Mouse (Mus musculus) liver, embryonic 12.5 days (tissue): ENCODE results near the gene Arsg. TPM values are rescaled to one million over a fixed set of nuclear protein-coding genes. Genes with fewer than 3 reads are reported as not detected.

Experiments used
- ATAC-seq: fragments of 200-750 bp; cut with Nextera tagmentation; 2 replicates; pipeline ENCODE4 v1.8.0; 2017; ENCODE audit warnings: moderate number of reproducible peaks, mild to moderate bottlenecking, moderate library complexity
- H3K27ac ChIP-seq: fragments of 300-500 bp; sonication (generic); 2 replicates; pipeline ENCODE4 v1.5.1; 2016; ENCODE audit warnings: mild to moderate bottlenecking
- H3K27me3 ChIP-seq: fragments of 300-500 bp; sonication (generic); replicated peaks from 2 replicates; pipeline ENCODE4 v1.6.1; 2016; ENCODE audit warnings: mild to moderate bottlenecking, moderate library complexity
- H3K36me3 ChIP-seq: fragments of 300-500 bp; sonication (generic); 2 replicates; pipeline ENCODE4 v1.6.1; 2016; ENCODE audit warnings: mild to moderate bottlenecking, moderate library complexity
- H3K4me1 ChIP-seq: fragments of 300-500 bp; sonication (generic); 2 replicates; pipeline ENCODE4 v1.6.1; 2016
- H3K4me2 ChIP-seq: fragments of 300-500 bp; sonication (generic); 2 replicates; pipeline ENCODE4 v1.6.1; 2016; ENCODE audit warnings: mild to moderate bottlenecking, moderate library complexity
- H3K4me3 ChIP-seq: fragments of 300-500 bp; sonication (generic); 2 replicates; pipeline ENCODE4 v1.5.1; 2016; ENCODE audit warnings: mild to moderate bottlenecking, moderate library complexity
- H3K9ac ChIP-seq: fragments of 300-500 bp; sonication (generic); 2 replicates; pipeline ENCODE4 v1.6.1; 2016; ENCODE audit warnings: mild to moderate bottlenecking, moderate library complexity
- H3K9me3 ChIP-seq: fragments of 300-500 bp; sonication (generic); replicated peaks from 2 replicates; pipeline ENCODE4 v1.6.1; 2016; ENCODE audit warnings: mild to moderate bottlenecking, moderate library complexity
- WGBS: fragments of 180-500 bp; shearing (Covaris S2); methylation state at CpG from one replicate; pipeline ENCODE4 v1.1.7; 2016; ENCODE audit not compliant: insufficient replicate concordance; 5-methylcytosine and 5-hydroxymethylcytosine counted together
- polyA plus RNA-seq: library from polyadenylated mRNA; unstranded; fragments of >200 nt; fragmentation: Nextera tagmentation; extraction: Ambion mirVana; gene quantifications from 2 replicates; pipeline ENCODE4 v1.2.1, GENCODE M21; 2016

The Arsg gene
- polyA plus RNA-seq, 1 experiment from 2014 or later, result 3.7 TPM

- 0 out of 2 replicates have a peak overlapping the region, but pooled peaks have one; percentile 2 for H3K27ac ChIP-seq
- WGBS, result 72% methylated on average over 8 of the region's 8 CpGs
Observed at GRCm38 (mm10) chr11:109443468-109444263, 29.5 kb upstream of the Arsg start.

GRCm38 (mm10) chr11:109444600-109444999 lies 28.6 kb upstream of the Arsg start:
- H3K36me3 ChIP-seq, result peaks cover 14% of the 10 kb centered on the region
- no peaks in the 10 kb centered on the region for H3K9me3 ChIP-seq
- H3K27me3 ChIP-seq, result no peaks in the 10 kb centered on the region
- peaks cover 45% of the 10 kb centered on the region for H3K4me1 ChIP-seq
- 0 out of 2 replicates have a peak overlapping the region, but pooled peaks have one; percentile 51 for H3K27ac ChIP-seq
- no peak overlapping the region for H3K4me2 ChIP-seq
- peak; percentile 33; the same call in 1 of the 2 replicates for ATAC-seq
- H3K4me3 ChIP-seq, result no peak overlapping the region
- H3K9ac ChIP-seq, result 0 out of 2 replicates have a peak overlapping the region, but pooled peaks have one; percentile 22
- 48% methylated on average over 7 of the region's 7 CpGs for WGBS

More at GRCm38 (mm10) chr11:109443468-109444263, 29.5 kb upstream of the Arsg start:
- Histone ChIP-seq H3K4me2 (0 out of 2 replicates have a peak overlapping the region, but pooled peaks have one; percentile 6), H3K4me3 (no peak overlapping the region), H3K4me1 (peaks cover 48% of the 10 kb centered on the region), H3K9ac (no peak overlapping the region), H3K27me3 (no peaks in the 10 kb centered on the region), H3K9me3 (no peaks in the 10 kb centered on the region), H3K36me3 (peaks cover 4% of the 10 kb centered on the region)
- ATAC-seq, result peak; percentile 45; the same call in 1 of the 2 replicates

DNA sequence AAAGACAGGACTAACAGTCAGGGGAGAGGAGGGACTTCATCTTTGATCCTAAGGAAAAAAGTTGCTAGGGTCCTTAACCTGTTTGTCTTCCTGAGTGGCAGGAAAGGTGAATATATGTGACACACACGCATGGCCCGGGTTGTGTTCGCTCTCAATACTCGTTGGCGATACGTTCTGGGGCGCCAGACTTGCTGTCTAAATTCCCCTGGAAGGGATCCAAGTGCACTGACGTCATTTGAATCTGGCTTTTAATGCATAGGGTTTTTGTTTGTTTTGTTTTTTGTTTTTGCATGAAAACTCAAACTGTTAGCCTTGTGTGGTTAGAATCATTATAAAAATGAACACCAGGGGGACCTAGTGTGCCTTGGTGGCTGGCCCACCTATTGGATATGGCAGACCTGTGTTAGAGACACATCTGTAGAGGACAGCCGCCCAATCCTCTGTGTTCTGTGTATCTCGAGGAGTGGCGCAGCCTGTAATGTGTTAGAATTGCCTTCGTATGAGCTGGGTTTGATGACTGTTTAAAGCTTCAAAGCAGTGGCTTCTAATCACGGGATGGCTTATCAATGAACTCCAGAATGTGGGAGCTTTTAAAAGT lies 27.6 kb upstream of the Arsg start:
- Histone ChIP-seq H3K27me3 (no peaks in the 10 kb centered on the region), H3K36me3 (peaks cover 23% of the 10 kb centered on the region), H3K4me2 (no peak overlapping the region), H3K4me3 (no peak overlapping the region), H3K4me1 (peaks cover 35% of the 10 kb centered on the region), H3K27ac (0 out of 2 replicates have a peak overlapping the region, but pooled peaks have one; percentile 22), H3K9me3 (no peaks in the 10 kb centered on the region), H3K9ac (peak overlapping the region; percentile 22; the same call in 1 of the 2 replicates)
- 50% methylated on average over 13 of the region's 13 CpGs for WGBS
- ATAC-seq, result peak; percentile 76

DNA sequence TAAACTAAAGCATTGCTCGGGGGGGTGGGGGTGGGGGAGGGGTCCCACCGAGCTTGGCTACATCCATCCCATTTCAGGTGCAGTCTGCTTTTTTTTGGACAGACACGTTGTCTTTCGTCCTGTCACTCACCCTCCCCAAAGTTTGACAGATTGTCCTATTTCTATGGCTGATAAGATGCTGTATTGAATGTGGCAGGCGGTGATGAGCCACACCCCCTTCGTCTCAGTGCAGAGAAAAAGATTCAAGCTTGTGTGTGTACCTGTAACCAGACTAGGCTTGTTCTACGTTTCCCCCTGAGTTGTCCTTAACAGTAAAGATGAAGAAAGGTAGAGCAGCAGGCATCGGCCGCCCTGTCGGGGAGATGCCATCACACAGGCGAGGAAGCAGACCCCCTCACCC lies 22.0 kb upstream of the Arsg start:
- H3K4me2 ChIP-seq, result no peak overlapping the region
- peaks cover 13% of the 10 kb centered on the region for H3K4me1 ChIP-seq
- no peak overlapping the region for H3K27ac ChIP-seq
- peak; percentile 60 for ATAC-seq
- 65% methylated on average over 11 of the region's 11 CpGs for WGBS
- peaks cover 79% of the 10 kb centered on the region for H3K36me3 ChIP-seq
- H3K9ac ChIP-seq, result no peak overlapping the region
- no peaks in the 10 kb centered on the region for H3K27me3 ChIP-seq
- no peaks in the 10 kb centered on the region for H3K9me3 ChIP-seq
- no peak overlapping the region for H3K4me3 ChIP-seq

GRCm38 (mm10) chr11:109456261-109456660 lies 16.9 kb upstream of the Arsg start:
- no peak overlapping the region for H3K4me3 ChIP-seq
- ATAC-seq, result no peak
- no peaks in the 10 kb centered on the region for H3K27me3 ChIP-seq
- no peak overlapping the region for H3K4me2 ChIP-seq
- no peak overlapping the region for H3K9ac ChIP-seq
- no peaks in the 10 kb centered on the region for H3K9me3 ChIP-seq
- H3K4me1 ChIP-seq, result peaks cover 19% of the 10 kb centered on the region
- WGBS, result 91% methylated on average over 5 of the region's 5 CpGs
- peaks cover 100% of the 10 kb centered on the region for H3K36me3 ChIP-seq
- no peak overlapping the region for H3K27ac ChIP-seq

GRCm38 (mm10) chr11:109458165-109458564 lies 15.0 kb upstream of the Arsg start:
- Histone ChIP-seq H3K9ac (no peak overlapping the region), H3K36me3 (peaks cover 100% of the 10 kb centered on the region), H3K9me3 (no peaks in the 10 kb centered on the region), H3K4me2 (no peak overlapping the region), H3K4me1 (peaks cover 16% of the 10 kb centered on the region; the same call in 1 of the 2 replicates), H3K27ac (no peak overlapping the region), H3K4me3 (no peak overlapping the region), H3K27me3 (no peaks in the 10 kb centered on the region)
- 90% methylated on average over 11 of the region's 11 CpGs for WGBS
- ATAC-seq, result no peak

- no peak for ATAC-seq
- Histone ChIP-seq H3K9ac (no peak overlapping the region), H3K4me2 (no peak overlapping the region), H3K4me1 (peaks cover 35% of the 10 kb centered on the region), H3K27ac (no peak overlapping the region), H3K4me3 (no peak overlapping the region), H3K9me3 (no peaks in the 10 kb centered on the region), H3K36me3 (peaks cover 98% of the 10 kb centered on the region), H3K27me3 (no peaks in the 10 kb centered on the region)
- 59% methylated on average over 5 of the region's 5 CpGs for WGBS
Observed at GRCm38 (mm10) chr11:109460586-109460985, 12.6 kb upstream of the Arsg start.

- ATAC-seq, result peak; percentile 93
- H3K9ac ChIP-seq, result peak overlapping the region; percentile 40; the same call in 1 of the 2 replicates
- H3K27ac ChIP-seq, result peak overlapping the region; percentile 88
- peak overlapping the region; percentile 49 for H3K4me2 ChIP-seq
- peaks cover 94% of the 10 kb centered on the region for H3K36me3 ChIP-seq
- H3K4me3 ChIP-seq, result no peak overlapping the region
- WGBS, result 54% methylated on average over 4 of the region's 4 CpGs
- H3K9me3 ChIP-seq, result no peaks in the 10 kb centered on the region
- no peaks in the 10 kb centered on the region for H3K27me3 ChIP-seq
- peaks cover 72% of the 10 kb centered on the region for H3K4me1 ChIP-seq
Observed at GRCm38 (mm10) chr11:109465068-109465467, 8.1 kb upstream of the Arsg start.

DNA sequence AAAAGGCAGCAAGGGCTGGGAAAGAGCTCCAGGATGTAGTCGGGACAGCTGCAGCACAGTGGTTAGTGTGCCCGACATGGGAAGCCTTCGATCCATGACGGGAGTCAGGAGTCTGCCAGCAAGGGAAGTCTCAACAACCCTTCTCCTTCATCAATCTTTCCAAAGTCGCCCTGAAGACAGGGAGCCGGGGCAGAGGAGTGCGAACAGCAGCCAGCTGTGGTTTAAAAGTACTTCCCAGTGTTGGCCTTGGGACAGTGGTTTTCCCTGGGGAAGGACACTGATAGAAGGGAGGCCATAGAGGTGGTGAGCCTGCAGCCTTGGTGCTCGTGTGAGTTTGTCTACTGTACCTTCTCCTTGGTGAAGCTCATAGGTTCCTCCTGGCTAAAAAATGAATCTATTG lies 6.2 kb upstream of the Arsg start:
- Histone ChIP-seq H3K4me1 (peaks cover 80% of the 10 kb centered on the region), H3K4me2 (peak overlapping the region; percentile 4; the same call in 1 of the 2 replicates), H3K36me3 (peaks cover 74% of the 10 kb centered on the region), H3K9me3 (no peaks in the 10 kb centered on the region), H3K4me3 (no peak overlapping the region), H3K9ac (0 out of 2 replicates have a peak overlapping the region, but pooled peaks have one; percentile 2), H3K27me3 (no peaks in the 10 kb centered on the region), H3K27ac (peak overlapping the region; percentile 99)
- no peak for ATAC-seq
- 75% methylated on average over 8 of the region's 8 CpGs for WGBS

DNA sequence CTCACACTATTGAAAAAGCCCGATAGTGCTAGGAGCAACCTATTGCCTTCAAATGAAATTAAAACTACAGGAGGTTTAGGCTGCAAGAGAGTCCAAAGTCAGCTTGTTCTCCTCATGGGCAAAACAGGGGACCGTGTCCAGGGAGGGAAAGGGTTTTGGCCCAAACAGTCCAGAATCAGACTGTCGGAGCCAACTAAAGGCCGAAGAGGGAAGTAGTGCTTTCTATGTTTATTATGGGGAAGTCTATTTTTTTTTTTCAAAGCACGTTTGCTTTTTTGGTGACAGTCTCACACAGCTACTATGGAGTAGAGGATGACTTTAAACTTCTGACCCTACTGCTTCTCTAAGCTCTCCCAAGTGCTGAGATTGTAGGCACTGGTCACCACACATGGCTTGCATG lies 5.0 kb upstream of the Arsg start:
- ATAC-seq, result no peak
- Histone ChIP-seq H3K27me3 (no peaks in the 10 kb centered on the region), H3K36me3 (peaks cover 63% of the 10 kb centered on the region), H3K9ac (no peak overlapping the region; the same call in 1 of the 2 replicates), H3K27ac (peak overlapping the region; percentile 99), H3K4me2 (peak overlapping the region; percentile 96), H3K4me1 (peaks cover 74% of the 10 kb centered on the region), H3K9me3 (no peaks in the 10 kb centered on the region), H3K4me3 (no peak overlapping the region)
- WGBS, result 70% methylated on average over 5 of the region's 5 CpGs

DNA sequence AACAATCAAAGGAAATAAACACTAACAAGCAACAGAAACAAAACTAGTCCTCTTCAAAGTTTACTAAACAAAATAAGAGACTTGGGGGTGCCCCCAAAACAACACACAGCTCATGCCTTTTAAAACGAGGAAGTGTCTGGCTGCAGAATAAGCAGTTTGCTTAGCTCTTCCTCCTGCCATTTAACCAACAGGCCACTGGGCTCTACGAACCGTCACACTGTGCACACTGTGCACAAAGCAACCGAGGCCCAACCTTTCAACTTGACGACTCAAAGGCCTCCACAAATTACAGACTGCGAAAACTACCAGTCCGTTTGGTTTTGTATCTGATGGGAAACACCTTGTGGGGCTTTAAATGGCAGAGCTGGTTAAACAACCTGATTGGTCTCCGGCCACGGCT lies 3.0 kb upstream of the Arsg start:
- Histone ChIP-seq H3K9ac (peak overlapping the region; percentile 99), H3K27ac (peak overlapping the region; percentile 99), H3K36me3 (peaks cover 43% of the 10 kb centered on the region), H3K4me3 (peak overlapping the region; percentile 77), H3K9me3 (no peaks in the 10 kb centered on the region), H3K4me1 (peaks cover 71% of the 10 kb centered on the region), H3K27me3 (no peaks in the 10 kb centered on the region), H3K4me2 (peak overlapping the region; percentile 96)
- no peak for ATAC-seq
- WGBS, result 21% methylated on average over 9 of the region's 9 CpGs
